Mouse (Mus musculus): ENCODE measurements around the gene Tpr.

Tpr gene

GRCm38 (mm10) chr1:150460595-150460994, 68.0 kb downstream of the Tpr start:
- DNase-seq (ENCODE audit: low read depth, low spot score): no peak

GRCm38 (mm10) chr1:150463068-150463467, 70.4 kb downstream of the Tpr start:
- DNase-seq (ENCODE audit: low read depth, low spot score): no peak

DNA sequence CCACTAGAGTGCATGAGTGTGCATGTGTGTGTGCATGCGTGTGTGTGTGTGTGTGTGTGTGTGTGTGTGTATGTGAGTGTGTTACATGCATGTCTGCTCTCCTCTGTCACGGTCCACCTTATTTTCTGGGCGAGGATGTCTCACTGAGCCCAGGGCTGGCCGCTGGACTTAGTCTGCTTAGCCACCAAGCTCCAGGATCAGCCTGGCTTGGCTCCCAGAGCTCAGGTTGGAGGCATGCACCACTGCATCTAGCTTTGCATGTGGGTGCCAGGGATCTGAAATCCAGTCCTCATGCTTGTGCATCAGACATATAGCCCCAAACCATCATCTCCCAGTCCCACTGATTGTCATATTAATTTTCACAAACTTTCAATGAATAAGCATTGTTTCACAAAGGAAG, 71.1 kb downstream of the Tpr start:
- DNase-seq (ENCODE audit: low read depth, low spot score): no peak

- no peak for DNase-seq (ENCODE audit: low read depth, low spot score)
These were observed 72.7 kb downstream of the Tpr start for GRCm38 (mm10) chr1:150465364-150465763.

DNA sequence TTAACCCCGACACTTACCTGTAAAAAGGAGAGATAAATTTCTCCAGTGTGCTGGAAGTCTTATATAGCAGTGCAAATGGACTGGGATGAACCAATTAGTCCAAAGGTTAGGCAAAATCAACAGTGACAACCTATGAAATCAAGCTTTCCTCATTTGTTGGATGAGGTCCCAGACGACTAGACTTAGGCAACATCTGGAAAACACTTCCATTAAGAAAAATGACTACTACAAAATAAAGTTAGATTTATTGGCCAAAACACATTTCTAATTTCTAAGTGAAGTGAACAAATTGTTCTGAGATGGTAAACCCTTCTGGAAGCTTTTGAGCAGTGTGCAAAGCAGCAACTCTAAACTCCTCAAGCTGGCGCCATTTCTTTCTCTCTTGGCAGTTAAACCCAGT, 73.5 kb downstream of the Tpr start, which contains the start of gene Prg4:
TSS of gene Prg4 (minus strand) at position 34 of the 400 bp plus-strand sequence.
- DNase-seq (ENCODE audit: low read depth, low spot score): no peak

GRCm38 (mm10) chr1:150469992-150470391, 77.4 kb downstream of the Tpr start:
- no peak for DNase-seq (ENCODE audit: low read depth, low spot score)

- no peak for DNase-seq (ENCODE audit: low read depth, low spot score)
These were observed 79.9 kb downstream of the Tpr start for GRCm38 (mm10) chr1:150472525-150472924.

GRCm38 (mm10) chr1:150480674-150481073, 88.0 kb downstream of the Tpr start:
- no peak for DNase-seq (ENCODE audit: low read depth, low spot score)

DNA sequence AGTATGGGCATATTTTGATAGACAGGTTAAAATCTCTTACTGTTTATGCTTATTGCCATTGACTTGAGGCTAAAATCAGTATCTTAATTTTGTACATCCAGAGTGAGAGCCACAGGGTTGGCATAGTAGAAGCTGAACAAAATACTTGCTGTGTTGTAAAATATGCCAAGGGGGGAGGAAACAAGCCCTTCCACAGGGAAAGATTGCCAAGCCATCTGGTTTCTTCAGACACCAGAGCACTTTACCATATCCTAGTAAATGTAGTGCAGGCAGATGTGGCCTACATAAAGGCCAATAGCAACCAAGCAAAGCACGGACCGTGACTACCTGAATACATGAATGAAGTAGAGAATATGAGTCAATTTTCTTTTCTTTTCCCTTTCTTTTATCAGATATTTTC, 96.5 kb downstream of the Tpr start:
- no peak for DNase-seq (ENCODE audit: low read depth, low spot score)

DNA sequence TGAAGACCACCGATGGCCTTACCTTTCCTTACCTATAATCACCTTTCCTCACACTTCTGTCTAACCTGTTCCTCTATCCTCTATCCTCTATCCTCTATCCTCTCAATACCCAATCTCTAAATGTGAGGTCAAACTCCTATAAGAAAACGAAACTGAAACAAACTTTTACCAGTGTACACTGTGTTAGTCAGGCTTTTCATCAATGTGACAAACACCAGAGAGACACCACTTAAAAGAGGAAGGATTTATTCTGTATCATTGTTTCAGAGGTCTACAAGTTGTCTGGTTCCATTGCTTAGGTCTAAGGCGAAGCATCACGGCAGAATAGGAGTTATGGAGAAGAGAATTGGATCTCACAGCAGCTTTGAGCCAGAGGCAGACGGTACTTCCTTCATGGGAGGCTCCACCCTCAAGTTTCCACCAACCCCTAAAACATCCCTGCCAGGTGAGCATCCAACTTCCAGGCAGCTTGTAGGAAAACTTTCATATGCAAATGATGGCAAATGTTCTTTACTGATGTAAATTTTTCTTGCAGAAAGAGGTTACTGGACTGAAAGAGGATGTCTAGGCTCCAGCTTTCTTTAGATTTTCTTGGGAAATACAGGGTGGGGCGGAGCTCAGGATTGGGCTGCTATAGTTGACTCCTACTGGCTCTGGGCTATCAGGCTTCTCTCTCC, 104.1 kb downstream of the Tpr start:
- peak; percentile 98 for DNase-seq (ENCODE audit: low read depth, low spot score)

DNA sequence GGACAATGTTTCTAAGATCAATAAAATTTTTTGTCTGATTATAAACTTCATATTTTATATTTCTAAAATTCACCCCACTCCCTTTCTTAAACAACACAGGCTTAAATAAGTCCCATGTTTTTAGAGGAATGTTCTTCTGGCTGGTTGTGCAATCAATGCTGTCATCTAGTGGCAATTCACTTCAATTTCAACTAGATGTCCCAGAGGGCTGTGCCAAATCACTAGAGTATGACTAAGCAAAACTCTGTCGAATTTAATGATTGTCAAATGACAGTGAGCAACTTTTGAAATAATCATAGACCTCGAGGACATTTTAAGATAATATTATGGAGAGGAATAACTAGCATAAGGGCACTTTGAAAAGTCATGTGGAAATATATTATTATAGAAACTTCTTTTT, 105.1 kb downstream of the Tpr start:
- DNase-seq (ENCODE audit: low read depth, low spot score): peak; percentile 82

- DNase-seq (ENCODE audit: low read depth, low spot score): no peak
These were observed 105.5 kb downstream of the Tpr start for GRCm38 (mm10) chr1:150498177-150498576.
